Mouse (Mus musculus): ENCODE results near the gene Leng9.

- TF ChIP-seq CTCF (conservative IDR thresholded peaks at IDR 0.05; ENCODE audit: insufficient read depth, insufficient read length, low read depth, low read length) = no peak
- no peak for TF ChIP-seq POLR2A (IDR thresholded peaks at IDR 0.05; ENCODE audit: low read depth, low read length)
These were observed 8.4 kb downstream of the Leng9 start for GRCm38 (mm10) chr7:4141648-4142325.

All from kidney, adult 2 months (tissue).